Mouse (Mus musculus) ovary, postnatal 36 days (tissue): ENCODE measurements around the gene 1700029I15Rik.

Experiments used
- DNase-seq: peaks from one replicate; pipeline ENCODE4 v3.0.0; 2022; ENCODE audit warnings: low spot score, mixed read lengths

1700029I15Rik gene

DNA sequence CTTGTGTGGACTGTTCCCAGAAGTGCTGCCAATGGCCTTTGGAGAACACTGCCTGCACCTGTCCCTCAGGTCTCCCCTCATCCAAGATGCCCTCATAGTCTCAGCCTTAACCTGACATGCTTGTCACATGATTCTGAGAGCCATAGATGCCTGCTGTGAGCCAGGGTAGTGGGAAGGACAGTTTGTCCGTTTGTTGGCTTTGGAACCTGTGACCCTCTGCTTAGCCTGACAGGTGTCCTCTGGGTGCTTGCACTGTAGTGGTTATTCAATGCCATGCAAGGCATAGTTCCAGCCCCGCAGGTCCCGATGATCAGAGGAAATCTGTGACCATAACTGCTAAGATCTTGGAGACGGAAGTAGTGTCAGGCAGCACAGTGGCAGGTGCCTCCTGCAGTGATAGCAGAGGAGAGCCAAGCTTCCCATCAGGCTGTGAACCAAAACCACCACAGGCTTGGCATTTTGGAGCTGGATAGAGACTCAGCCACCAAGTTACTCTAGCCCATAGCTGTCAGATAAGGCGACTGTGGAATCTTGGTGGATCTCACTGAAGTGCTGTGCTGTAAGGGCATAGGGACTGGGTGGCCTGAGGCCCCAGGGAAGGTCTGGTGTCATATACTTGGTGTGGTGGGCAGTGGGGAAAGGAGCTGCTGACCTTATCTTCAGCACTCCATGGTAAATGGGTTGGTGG, at the start of gene 1700029I15Rik:
1700029I15Rik (plus strand) TSS at position 638 of the 688 bp plus-strand sequence.
- no peak for DNase-seq

DNA sequence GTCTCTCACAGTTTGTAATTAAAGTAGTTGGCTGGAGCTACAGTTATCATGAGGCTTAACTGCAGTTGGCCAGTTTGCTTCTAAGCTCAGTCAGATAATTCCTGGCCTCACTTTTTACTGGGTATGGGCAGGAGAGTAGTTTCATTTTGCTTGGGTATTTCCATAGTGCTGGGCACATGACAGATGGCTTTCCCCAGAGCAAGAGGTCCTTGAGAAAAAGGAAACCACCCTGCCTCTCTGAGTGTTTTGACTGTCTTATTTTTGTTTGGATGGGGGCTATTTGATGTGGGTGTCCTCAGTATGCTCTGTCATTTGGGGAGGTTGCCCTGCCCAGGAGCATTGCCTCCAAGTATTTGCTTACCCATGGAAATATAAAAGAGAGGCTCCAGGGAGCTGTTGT, 39.9 kb upstream of the 1700029I15Rik start:
- no peak for DNase-seq

GRCm38 (mm10) chr2:92347191-92347590, 35.1 kb upstream of the 1700029I15Rik start:
- DNase-seq: no peak

DNA sequence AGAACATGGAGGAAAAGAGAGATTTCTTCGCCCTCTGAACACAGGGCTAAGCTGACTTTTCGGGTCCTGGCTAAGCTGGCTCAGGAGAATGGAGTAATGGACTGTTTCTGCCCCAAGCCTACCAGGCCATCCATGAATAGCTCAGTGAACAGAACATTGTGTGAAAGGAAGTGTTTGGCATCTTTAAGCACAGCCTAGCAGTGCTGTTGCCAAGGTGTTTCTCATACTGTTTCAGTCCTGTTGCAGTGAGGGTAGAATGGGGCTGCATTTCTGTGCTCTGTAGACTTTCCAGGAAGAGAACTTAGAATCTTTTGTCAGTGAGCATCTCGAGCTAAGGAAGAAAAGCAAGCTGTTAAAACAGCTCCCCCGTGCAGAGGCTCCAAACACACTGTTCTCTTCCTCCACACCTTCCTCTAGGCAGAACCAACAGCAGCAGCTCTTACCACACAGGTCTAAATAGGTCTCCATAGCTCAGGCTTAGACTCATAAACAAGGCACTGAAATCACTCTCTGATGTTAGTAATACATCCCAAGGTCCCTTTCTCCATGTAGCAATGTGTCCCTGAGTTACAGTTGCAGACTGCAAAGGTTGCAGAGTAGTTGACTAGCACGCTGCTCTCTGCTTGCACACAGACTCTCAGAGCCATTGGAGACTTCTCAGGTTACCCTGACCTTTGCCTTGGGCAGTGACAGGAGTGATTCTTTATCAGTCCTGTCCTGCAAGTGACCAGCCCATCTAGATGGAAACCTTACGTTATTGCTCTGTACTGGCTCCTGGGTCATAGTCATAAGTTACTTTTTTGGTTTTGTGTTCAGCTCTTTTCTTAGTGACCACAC, 32.5 kb upstream of the 1700029I15Rik start:
- DNase-seq: no peak

DNA sequence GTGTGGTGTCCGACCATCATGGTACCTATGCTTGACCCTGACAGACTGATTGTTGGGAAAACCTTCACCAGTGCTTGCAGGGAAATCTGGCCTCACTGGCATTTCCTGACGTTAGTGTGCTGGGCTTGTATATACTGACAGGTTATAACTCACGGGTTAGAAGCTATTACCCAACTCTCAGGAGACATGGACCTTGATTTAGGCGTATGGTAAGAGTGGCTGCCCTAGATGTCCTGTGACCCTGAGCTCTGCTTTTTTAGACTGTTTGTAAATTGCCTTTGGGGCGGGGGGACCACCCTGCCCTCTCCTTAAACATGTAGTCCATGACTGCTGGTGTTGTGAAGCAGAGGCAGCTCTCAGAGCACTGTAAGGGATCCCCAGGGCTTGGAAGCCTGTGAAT, 31.7 kb upstream of the 1700029I15Rik start:
- no peak for DNase-seq

DNA sequence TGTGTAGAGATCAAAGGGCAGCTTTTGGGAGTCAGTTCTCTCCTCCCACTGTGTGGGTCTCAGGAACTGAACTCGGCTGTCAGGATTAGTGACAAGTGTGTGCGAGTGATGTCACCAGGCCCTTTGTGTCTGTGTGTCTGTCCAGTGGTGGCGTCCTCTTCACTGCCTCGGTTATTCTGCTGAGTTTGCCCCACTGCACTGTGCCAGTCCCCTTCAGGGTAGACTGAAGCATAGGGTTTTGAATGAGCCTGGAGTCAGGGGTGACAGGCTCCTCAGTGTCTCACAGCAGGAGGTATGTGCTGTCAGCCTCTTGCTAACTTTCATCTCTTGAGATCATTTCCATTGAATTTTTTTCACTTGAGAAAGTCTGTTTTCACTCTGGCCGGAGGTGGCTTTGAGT, 28.9 kb upstream of the 1700029I15Rik start:
- no peak for DNase-seq

DNA sequence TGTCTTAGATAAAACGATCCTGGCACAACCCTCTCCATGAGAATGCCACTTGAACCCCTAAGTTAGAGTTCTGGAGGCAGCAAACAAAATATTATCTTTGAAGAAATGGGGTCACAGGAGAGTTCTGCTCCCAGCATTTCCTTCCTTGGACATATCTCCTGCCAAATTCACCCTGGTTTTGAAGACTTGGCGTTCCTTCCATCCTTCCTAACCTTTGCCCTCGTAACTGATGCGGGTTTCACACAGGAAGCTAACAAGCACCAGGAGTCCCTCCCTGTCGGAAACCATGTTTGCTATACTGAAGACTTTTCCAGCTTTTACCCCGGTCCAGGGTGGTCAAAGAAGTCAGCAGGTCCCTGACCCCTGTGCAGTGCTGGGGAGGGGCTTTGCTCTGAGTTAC, 28.1 kb upstream of the 1700029I15Rik start:
- no peak for DNase-seq

DNA sequence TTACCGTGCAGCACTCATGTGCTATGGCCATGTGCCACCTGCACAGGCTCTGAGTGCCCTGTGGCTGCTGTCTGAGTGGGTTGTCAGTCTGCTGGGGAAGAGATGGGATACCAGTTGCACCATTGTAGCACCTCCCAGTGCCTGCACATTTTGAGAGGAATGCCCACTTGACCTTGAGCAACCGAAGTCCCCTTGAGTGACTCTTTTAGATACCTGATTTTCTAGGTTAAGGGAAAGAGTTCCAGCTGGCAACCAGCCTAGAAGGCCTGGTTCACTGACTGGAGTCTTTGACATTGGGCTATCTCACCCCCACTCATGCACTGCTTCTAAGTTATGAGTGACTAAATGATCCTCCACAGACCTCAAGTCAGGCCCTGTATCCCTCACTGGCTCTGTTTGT, 23.0 kb upstream of the 1700029I15Rik start:
- DNase-seq: no peak

GRCm38 (mm10) chr2:92360186-92360823, 22.0 kb upstream of the 1700029I15Rik start:
- DNase-seq: no peak

GRCm38 (mm10) chr2:92360893-92361292, 21.4 kb upstream of the 1700029I15Rik start:
- DNase-seq: no peak

DNA sequence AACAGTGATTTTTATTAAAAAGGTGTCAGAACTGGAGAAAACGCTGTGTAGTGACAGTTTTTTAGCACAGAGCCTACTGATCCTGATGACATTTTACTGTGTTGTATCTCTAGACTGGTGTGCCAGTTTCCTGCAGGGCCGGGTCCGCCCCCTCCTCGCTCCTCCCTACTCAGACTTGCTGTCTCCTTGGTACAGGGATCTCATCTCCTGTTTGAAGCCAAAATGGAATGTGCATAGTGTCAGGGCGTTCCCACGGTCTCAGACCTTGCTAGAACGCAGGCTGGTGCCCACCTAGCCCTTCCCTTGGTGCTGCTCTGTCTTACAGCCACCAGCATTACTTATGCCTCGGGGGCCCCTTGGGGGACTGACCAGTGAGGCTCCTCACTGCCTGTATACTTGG, 20.5 kb upstream of the 1700029I15Rik start:
- no peak for DNase-seq

DNA sequence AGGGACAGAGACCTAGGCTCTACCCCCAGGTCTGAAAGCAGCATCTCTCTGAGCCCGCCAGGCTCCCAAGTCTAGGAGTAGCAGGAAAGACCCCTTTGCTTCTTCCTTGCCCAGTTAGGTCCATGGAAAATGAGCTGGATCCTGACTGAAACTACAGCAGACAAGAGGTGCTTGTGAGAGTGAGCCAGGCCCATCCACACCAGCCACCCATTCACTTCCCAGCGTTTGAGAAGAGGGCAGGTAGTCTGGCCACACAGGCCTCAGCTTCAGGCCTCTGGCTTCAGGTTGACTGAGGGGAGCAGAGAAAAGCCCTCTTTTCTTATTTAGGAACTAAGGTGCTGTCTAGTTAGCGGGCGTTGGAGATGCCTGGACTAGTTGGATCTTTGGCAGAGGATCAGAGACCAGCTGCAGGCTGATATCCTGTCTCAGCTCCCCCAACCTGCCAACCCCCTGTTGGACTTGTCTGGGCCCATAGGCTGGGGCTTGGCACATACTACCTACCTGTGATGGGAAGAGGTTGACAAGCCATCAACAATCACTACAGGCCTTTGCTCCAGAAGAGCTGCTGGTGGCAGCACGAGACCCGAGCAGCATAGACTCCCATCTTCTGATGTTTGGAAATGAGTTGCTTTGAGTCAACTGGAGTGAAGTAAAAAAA, 19.6 kb upstream of the 1700029I15Rik start:
- DNase-seq: no peak

- no peak for DNase-seq
Observed at GRCm38 (mm10) chr2:92364086-92364485, 18.3 kb upstream of the 1700029I15Rik start.

GRCm38 (mm10) chr2:92365568-92365967, 16.8 kb upstream of the 1700029I15Rik start:
- no peak for DNase-seq

- DNase-seq: no peak
Observed at GRCm38 (mm10) chr2:92367383-92368029, 14.8 kb upstream of the 1700029I15Rik start.

DNA sequence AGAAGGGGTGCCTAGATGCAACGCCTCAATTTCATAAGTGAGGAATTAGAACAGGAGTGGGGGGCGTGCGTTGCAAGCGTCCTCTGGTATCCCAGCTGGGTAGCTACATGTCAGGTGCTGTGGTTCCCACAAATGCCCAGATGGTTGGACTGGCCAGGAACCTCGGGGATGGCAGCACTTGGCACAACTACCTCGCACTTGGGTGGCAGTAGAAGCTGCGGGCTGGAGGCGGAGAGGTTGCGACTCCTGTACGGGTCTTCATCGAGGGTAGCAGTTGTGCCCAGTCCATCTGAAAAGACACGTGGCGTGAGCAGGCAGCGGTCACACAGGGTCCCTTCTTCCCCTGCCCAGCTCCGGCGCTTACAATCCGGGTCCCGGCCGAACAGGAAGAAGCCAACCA, 12.0 kb upstream of the 1700029I15Rik start:
- no peak for DNase-seq

- peak; percentile 85 for DNase-seq
Observed at GRCm38 (mm10) chr2:92370821-92371805, 11.2 kb upstream of the 1700029I15Rik start.

GRCm38 (mm10) chr2:92371971-92372690, 10.2 kb upstream of the 1700029I15Rik start:
- DNase-seq: no peak

DNA sequence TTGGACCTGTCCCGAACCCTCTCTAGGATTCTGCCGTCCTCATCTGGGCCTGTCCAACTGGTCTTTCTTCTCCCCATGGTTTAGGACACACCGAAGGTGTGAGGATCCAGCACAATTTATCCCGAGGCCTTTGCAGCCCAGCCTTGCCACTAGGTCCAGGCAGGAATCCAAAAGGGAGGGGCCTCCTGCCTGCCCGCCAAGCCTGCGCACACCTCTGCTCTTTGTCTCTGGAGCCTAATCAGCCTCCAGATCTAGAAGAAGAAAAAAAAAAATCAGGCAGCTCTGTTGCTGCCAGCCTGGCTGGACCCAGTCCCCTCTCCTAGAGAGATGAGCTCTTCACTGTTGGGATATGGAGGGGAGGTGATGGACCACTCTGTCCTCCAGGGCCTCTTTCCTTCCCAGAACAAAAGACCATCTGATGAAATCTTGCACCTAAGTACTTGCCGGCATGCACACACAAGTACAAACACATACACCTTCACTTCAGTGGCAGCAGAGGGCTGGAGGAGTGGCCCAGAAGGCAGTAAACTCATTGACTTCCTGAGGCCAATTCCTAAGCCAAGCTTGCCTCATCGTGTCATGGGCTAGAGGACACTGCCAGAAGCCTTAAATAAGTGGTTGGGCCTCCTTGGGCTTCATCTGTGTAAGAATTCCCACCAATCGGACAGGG, 9.4 kb upstream of the 1700029I15Rik start:
- DNase-seq: peak; percentile 69
